Mouse (Mus musculus) forebrain, embryonic 10.5 days (tissue): ENCODE measurements around the gene Zfp354b. TPM values are rescaled to one million over a fixed set of nuclear protein-coding genes. Genes with fewer than 3 reads are reported as not detected.

Experiments
- DNase-seq: peaks from one replicate; pipeline ENCODE4 v3.0.0-alpha.2; 2017; ENCODE audit warnings: low spot score; ENCODE audit errors: extremely low spot score
- H3K27ac ChIP-seq: fragments of 300-500 bp; sonication (generic); 2 replicates; pipeline ENCODE4 v1.5.1; 2016; ENCODE audit warnings: mild to moderate bottlenecking
- H3K27me3 ChIP-seq: fragments of 300-500 bp; sonication (generic); 2 replicates; pipeline ENCODE4 v1.6.1; 2016; ENCODE audit warnings: mild to moderate bottlenecking; ENCODE audit not compliant: poor library complexity, severe bottlenecking
- H3K36me3 ChIP-seq: fragments of 300-500 bp; sonication (generic); replicated peaks from 2 replicates; pipeline ENCODE4 v1.6.1; 2016; ENCODE audit warnings: mild to moderate bottlenecking, moderate library complexity
- H3K4me1 ChIP-seq: fragments of 300-500 bp; sonication (generic); 2 replicates; pipeline ENCODE4 v1.6.1; 2016
- H3K4me3 ChIP-seq: fragments of 300-500 bp; sonication (generic); 2 replicates; pipeline ENCODE4 v1.5.1; 2016; ENCODE audit warnings: mild to moderate bottlenecking, moderate library complexity
- H3K9me3 ChIP-seq: fragments of 300-500 bp; sonication (generic); 2 replicates; pipeline ENCODE4 v1.6.1; 2016; ENCODE audit warnings: mild to moderate bottlenecking, moderate library complexity
- WGBS: fragments of 180-500 bp; shearing (Covaris S2); methylation state at CpG from one replicate; pipeline ENCODE4 v1.1.7; 2016; 5-methylcytosine and 5-hydroxymethylcytosine counted together
- polyA plus RNA-seq: library from polyadenylated mRNA; unstranded; fragments of >200 nt; fragmentation: Nextera tagmentation; extraction: Ambion mirVana; gene quantifications from 2 replicates; pipeline ENCODE4 v1.2.1, GENCODE M21; 2016

The Zfp354b gene
- polyA plus RNA-seq: 0.77 and 1.3 TPM in 2 replicates

DNA sequence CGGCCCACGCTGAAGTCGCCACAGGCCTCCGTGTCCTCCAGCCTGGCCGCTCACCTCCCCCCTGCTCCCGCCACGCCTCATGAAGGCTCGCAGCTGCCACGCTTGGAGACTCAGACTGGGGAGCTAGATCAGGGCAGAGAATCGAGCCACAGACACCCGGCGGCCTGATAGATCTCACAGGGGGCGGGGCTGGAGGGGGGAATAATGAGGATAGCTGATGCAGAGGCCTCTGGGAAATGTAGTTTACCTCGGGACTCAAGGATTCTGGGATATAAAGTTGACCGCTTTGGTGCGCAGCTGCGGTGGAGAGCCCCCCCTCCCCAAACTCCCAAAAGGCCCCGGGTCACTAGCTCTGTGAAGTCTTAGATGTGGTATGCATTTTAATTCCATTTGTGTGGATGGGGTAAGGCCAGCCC is at the start of gene Zfp354b:
Zfp354b (minus strand) TSS at position 183 of the 416 bp plus-strand sequence.
- H3K4me1 ChIP-seq: peaks cover 12% of the 10 kb centered on the region

DNA sequence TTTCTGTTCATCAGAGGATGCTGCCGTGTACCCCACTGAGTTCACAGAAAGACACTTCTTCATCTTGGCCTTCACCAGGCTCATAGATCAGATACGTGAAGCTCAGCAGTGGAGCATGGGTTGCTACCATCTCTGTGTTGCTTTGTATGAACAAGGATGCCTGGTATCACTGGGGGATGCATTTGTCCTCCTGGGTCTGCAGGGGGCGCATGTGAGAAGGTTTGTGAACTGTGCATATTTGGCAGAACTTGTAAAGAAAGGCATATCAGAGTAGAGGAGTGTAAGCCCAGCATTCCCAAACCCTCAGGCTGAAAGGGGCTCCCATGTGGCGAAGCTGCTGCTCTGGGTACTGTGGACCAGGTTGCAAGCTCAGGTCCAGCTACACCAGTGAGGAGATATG is 45.8 kb upstream of the Zfp354b start:
- WGBS: 67% methylated on average over 4 of the region's 4 CpGs
- H3K4me3 ChIP-seq: no peak overlapping the region
- no peaks in the 10 kb centered on the region for H3K4me1 ChIP-seq
- no peak overlapping the region for H3K27ac ChIP-seq
- H3K36me3 ChIP-seq: no peaks in the 10 kb centered on the region
- no peaks in the 10 kb centered on the region for H3K9me3 ChIP-seq
- no peaks in the 10 kb centered on the region for H3K27me3 ChIP-seq
- DNase-seq: no peak

More for the DNA sequence above, at the start of gene Zfp354b:
- WGBS: under 1% methylated on average over 18 of the region's 18 CpGs
- H3K4me3 ChIP-seq: peak within 1 kb of the TSS; percentile 62
- H3K9me3 ChIP-seq: no peaks in the 10 kb centered on the region
- H3K27me3 ChIP-seq: peaks cover 22% of the 10 kb centered on the region
- H3K36me3 ChIP-seq: no peaks in the 10 kb centered on the region
- peak; percentile 91 for DNase-seq
- H3K27ac ChIP-seq: peak within 1 kb of the TSS; percentile 75

GRCm38 (mm10) chr11:50966230-50966629 is 34.8 kb upstream of the Zfp354b start, which contains the start of gene Olfr1378:
Olfr1378 (plus strand) TSS chr11:50966530.
- whole genome bisulfite sequencing: 93% methylated on average over 11 of the region's 11 CpGs
- DNase-seq: no peak
- no peak within 1 kb of the TSS for H3K27ac ChIP-seq
- no peak within 1 kb of the TSS for H3K4me3 ChIP-seq
- H3K4me1 ChIP-seq: no peaks in the 10 kb centered on the region
- H3K27me3 ChIP-seq: no peaks in the 10 kb centered on the region
- H3K9me3 ChIP-seq: no peaks in the 10 kb centered on the region
- no peaks in the 10 kb centered on the region for H3K36me3 ChIP-seq

GRCm38 (mm10) chr11:50964886-50965285 is 33.5 kb upstream of the Zfp354b start:
- 94% methylated on average over 2 of the region's 2 CpGs for WGBS
- H3K4me1 ChIP-seq: no peaks in the 10 kb centered on the region
- no peaks in the 10 kb centered on the region for H3K27me3 ChIP-seq
- DNase-seq: no peak
- no peak overlapping the region for H3K27ac ChIP-seq
- H3K4me3 ChIP-seq: no peak overlapping the region
- H3K36me3 ChIP-seq: no peaks in the 10 kb centered on the region
- no peaks in the 10 kb centered on the region for H3K9me3 ChIP-seq

DNA sequence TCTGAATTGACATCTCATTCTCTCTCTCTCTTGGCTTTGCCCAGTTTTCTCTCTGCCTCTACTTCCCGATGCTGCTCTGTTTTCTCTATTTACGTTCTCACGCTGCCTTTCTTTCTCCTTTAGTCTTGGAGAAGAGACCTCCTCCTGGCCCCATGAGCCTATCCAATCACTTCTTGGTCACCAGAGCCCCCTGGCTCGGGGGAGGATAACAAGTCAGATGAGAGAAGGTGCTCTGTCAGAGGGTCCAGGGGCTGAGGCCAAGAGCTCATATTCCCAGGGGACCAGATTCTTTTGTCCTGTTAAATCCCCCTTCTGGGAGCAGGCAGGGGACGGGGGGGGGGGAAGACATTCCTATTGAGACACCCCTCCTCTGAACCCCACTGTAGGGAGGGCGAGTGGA is 22.2 kb upstream of the Zfp354b start, which contains the start of gene Prop1:
Prop1 (minus strand) TSS at position 101 of the 400 bp plus-strand sequence.
- Histone ChIP-seq H3K9me3 (no peaks in the 10 kb centered on the region), H3K4me3 (no peak within 1 kb of the TSS)
- no peak for DNase-seq

DNA sequence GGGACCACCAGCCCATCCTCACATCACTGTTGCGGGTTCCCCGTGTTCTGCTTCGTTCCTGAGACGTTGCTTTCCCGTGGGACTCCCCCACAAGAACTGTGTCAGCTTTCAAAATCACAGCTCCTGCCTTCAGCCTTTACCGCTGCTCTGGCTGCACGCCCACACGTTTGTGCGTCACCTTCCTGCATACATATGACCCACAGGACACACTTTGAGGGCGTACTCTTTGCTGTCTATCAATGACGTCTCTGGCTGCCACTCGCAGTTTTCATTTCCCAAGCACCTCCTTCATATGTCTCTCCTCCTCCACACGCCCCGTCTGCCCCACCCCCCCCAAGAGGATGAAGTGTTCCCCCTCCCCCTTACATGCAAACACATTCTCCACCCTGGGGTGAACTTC is 20.9 kb upstream of the Zfp354b start:
- WGBS: 82% methylated on average over 14 of the region's 14 CpGs
- H3K4me1 ChIP-seq: no peaks in the 10 kb centered on the region
- no peak overlapping the region for H3K27ac ChIP-seq
- no peaks in the 10 kb centered on the region for H3K36me3 ChIP-seq
- H3K27me3 ChIP-seq: peaks cover 4% of the 10 kb centered on the region; the same call in 1 of the 2 replicates
- no peak for DNase-seq
- no peak overlapping the region for H3K4me3 ChIP-seq
- no peaks in the 10 kb centered on the region for H3K9me3 ChIP-seq

More for the DNA sequence above, 22.2 kb upstream of the Zfp354b start, which contains the start of gene Prop1:
- Histone ChIP-seq H3K36me3 (no peaks in the 10 kb centered on the region), H3K27ac (no peak within 1 kb of the TSS), H3K4me1 (no peaks in the 10 kb centered on the region), H3K27me3 (peaks cover 4% of the 10 kb centered on the region; the same call in 1 of the 2 replicates)
- WGBS: 64% methylated on average over 6 of the region's 6 CpGs

- H3K27ac ChIP-seq: no peak within 1 kb of the TSS
- H3K4me3 ChIP-seq: no peak within 1 kb of the TSS
- H3K36me3 ChIP-seq: no peaks in the 10 kb centered on the region
- no peaks in the 10 kb centered on the region for H3K27me3 ChIP-seq
- H3K4me1 ChIP-seq: no peaks in the 10 kb centered on the region
- 80% methylated on average over 14 of the region's 14 CpGs for WGBS
- no peaks in the 10 kb centered on the region for H3K9me3 ChIP-seq
- DNase-seq: no peak
Observed at GRCm38 (mm10) chr11:50943506-50943905, 12.1 kb upstream of the Zfp354b start, which contains the start of gene 4933414I15Rik. 4933414I15Rik (minus strand) TSS chr11:50943765.

GRCm38 (mm10) chr11:50942386-50942785 is 11.0 kb upstream of the Zfp354b start:
- Histone ChIP-seq H3K4me3 (no peak overlapping the region), H3K9me3 (no peaks in the 10 kb centered on the region), H3K4me1 (no peaks in the 10 kb centered on the region), H3K27me3 (no peaks in the 10 kb centered on the region), H3K27ac (no peak overlapping the region), H3K36me3 (no peaks in the 10 kb centered on the region)
- DNase-seq: no peak
- 76% methylated on average over 12 of the region's 12 CpGs for WGBS

- Histone ChIP-seq H3K36me3 (no peaks in the 10 kb centered on the region), H3K4me1 (no peaks in the 10 kb centered on the region)
Observed at GRCm38 (mm10) chr11:50939621-50940366, 8.4 kb upstream of the Zfp354b start.

GRCm38 (mm10) chr11:50938435-50938834 is 7.0 kb upstream of the Zfp354b start:
- no peak overlapping the region for H3K4me3 ChIP-seq
- H3K27ac ChIP-seq: no peak overlapping the region
- 85% methylated on average over 8 of the region's 8 CpGs for WGBS
- no peaks in the 10 kb centered on the region for H3K9me3 ChIP-seq
- DNase-seq: no peak
- H3K27me3 ChIP-seq: no peaks in the 10 kb centered on the region
- H3K4me1 ChIP-seq: no peaks in the 10 kb centered on the region
- H3K36me3 ChIP-seq: no peaks in the 10 kb centered on the region

More at GRCm38 (mm10) chr11:50939621-50940366, 8.4 kb upstream of the Zfp354b start:
- no peaks in the 10 kb centered on the region for H3K9me3 ChIP-seq
- DNase-seq: peak; percentile 51
- WGBS: 39% methylated on average over 14 of the region's 14 CpGs
- H3K4me3 ChIP-seq: no peak overlapping the region
- H3K27me3 ChIP-seq: no peaks in the 10 kb centered on the region
- no peak overlapping the region for H3K27ac ChIP-seq

- H3K27ac ChIP-seq: peak overlapping the region; percentile 75
- H3K4me3 ChIP-seq: peak overlapping the region; percentile 62
- 100% methylated on average over 1 of the region's 1 CpGs for WGBS
Observed at GRCm38 (mm10) chr11:50932040-50932439, 607 bp upstream of the Zfp354b start.

DNA sequence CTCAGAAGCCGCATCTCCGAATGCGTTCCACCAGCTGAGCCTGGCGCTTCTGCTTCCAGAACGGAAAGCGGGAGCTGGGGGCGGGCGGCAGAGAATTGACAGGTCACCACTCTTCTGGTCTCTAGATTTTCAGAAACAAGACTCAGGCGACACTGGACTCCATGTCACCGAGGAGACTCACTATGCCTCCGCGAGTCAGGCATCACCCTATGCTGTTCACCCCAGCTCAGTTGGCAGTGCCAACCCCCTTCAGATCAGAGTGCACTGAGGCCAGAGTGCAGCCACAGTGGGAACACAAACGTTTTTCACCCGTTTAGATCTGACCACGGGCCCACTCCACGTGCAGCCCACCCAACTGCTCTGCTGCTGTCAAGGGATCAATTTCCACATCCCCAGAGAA is 412 bp downstream of the Zfp354b start:
- H3K4me1 ChIP-seq: peaks cover 12% of the 10 kb centered on the region
- WGBS: 3% methylated on average over 16 of the region's 16 CpGs
- H3K36me3 ChIP-seq: no peaks in the 10 kb centered on the region
- H3K27ac ChIP-seq: peak overlapping the region; percentile 75
- DNase-seq: no peak
- H3K27me3 ChIP-seq: peaks cover 22% of the 10 kb centered on the region
- peak overlapping the region; percentile 62 for H3K4me3 ChIP-seq
- H3K9me3 ChIP-seq: no peaks in the 10 kb centered on the region

More at GRCm38 (mm10) chr11:50932040-50932439, 607 bp upstream of the Zfp354b start:
- Histone ChIP-seq H3K36me3 (no peaks in the 10 kb centered on the region), H3K27me3 (peaks cover 22% of the 10 kb centered on the region), H3K4me1 (peaks cover 12% of the 10 kb centered on the region), H3K9me3 (no peaks in the 10 kb centered on the region)
- no peak for DNase-seq

DNA sequence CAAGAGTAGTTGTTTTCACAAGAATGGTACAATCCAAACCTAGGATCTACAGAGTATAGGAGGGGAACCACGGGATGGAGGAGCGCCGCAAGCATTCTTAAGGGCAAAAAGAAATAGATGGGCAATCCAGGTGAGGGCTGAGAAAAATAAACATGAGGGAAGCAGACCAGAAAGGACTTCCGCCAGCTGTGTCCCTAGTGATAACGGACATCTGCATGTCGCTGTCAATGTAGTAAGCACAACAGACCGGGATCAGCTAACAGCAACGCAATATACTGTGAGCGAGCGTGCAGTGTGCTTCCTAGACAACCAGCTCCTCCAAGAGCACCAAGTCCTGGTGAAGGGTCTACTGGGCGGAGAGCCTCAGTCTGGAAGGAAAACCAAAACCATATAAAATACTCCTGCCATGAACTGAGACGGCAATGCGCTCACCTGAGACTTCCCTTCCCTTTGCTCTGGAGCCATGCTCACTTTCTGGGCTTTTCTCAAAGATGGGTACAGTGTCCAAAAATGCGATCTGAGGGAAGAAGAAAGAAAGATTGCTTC is 891 bp downstream of the Zfp354b start:
- no peaks in the 10 kb centered on the region for H3K9me3 ChIP-seq
- no peaks in the 10 kb centered on the region for H3K36me3 ChIP-seq
- H3K27me3 ChIP-seq: peaks cover 22% of the 10 kb centered on the region
- H3K4me1 ChIP-seq: peaks cover 12% of the 10 kb centered on the region
- 35% methylated on average over 14 of the region's 14 CpGs for WGBS
- peak overlapping the region; percentile 62 for H3K4me3 ChIP-seq
- H3K27ac ChIP-seq: peak overlapping the region; percentile 75
- no peak for DNase-seq
